Mouse (Mus musculus) layer of hippocampus, adult 18-20 months (tissue): ENCODE data around the gene Tmem263. TPM values are rescaled to one million over a fixed set of nuclear protein-coding genes. Genes with fewer than 3 reads are reported as not detected.

Experiments
- DNase-seq, 2 experiments: peaks; one replicate each; pipeline ENCODE4 v3.0.0; 2022; ENCODE audit warnings: low spot score in 2 of 2
- long read RNA-seq: library from polyadenylated mRNA; stranded (forward); transcript quantifications from one replicate; pipeline ENCODE4 v2.0.0, GENCODE M21; 2021
- total RNA-seq, 2 experiments: library from RNA; stranded (reverse); gene quantifications; 2 replicates each; pipeline ENCODE4 v1.2.3; 2021

The Tmem263 gene
- 10 to 100 TPM; 31.0 to 32.8 TPM for total RNA-seq
- long read RNA-seq, transcript Tmem263-201 (3 exons, 3,616 nt) = major isoform, 50 of 54 reads
- long read RNA-seq, partial matches to known transcripts = 3 of 54 reads
- long read RNA-seq, other reads (novel, unspliced or antisense) = 1 of 54 reads

- peak; percentile 50 to 78 for DNase-seq
Measured at GRCm38 (mm10) chr10:85102247-85103084, at the start of gene Tmem263, which contains the start of gene Fhl4. Gene Tmem263, plus strand, starts transcription at chr10:85102627. Gene Fhl4, minus strand, starts transcription at chr10:85102495.

GRCm38 (mm10) chr10:85054876-85055275 is 47.6 kb upstream of the Tmem263 start:
- DNase-seq = no peak

GRCm38 (mm10) chr10:85071605-85072152 is 30.7 kb upstream of the Tmem263 start:
- no peak for DNase-seq

- no peak for DNase-seq
Measured at GRCm38 (mm10) chr10:85101841-85102240, 586 bp upstream of the Tmem263 start.

- no peak for DNase-seq
Measured at GRCm38 (mm10) chr10:85103085-85103885, 858 bp downstream of the Tmem263 start.

GRCm38 (mm10) chr10:85114409-85114808 is 12.0 kb downstream of the Tmem263 start:
- DNase-seq = no peak

- DNase-seq = no peak
Measured at GRCm38 (mm10) chr10:85125184-85125583, 22.8 kb downstream of the Tmem263 start.

GRCm38 (mm10) chr10:85127395-85128287 is 25.2 kb downstream of the Tmem263 start, which contains the start of gene Mterf2:
Gene Mterf2, minus strand, starts transcription at chr10:85128027.
- peak; percentile 94 to 99 for DNase-seq

GRCm38 (mm10) chr10:85128453-85128852 is 26.0 kb downstream of the Tmem263 start:
- no peak for DNase-seq

- no peak for DNase-seq
Measured at GRCm38 (mm10) chr10:85136573-85136972, 34.1 kb downstream of the Tmem263 start.

- DNase-seq = no peak
Measured at GRCm38 (mm10) chr10:85141465-85141864, 39.0 kb downstream of the Tmem263 start.

- no peak for DNase-seq
Measured at GRCm38 (mm10) chr10:85146282-85146681, 43.9 kb downstream of the Tmem263 start.

GRCm38 (mm10) chr10:85149226-85149625 is 46.8 kb downstream of the Tmem263 start:
- DNase-seq = no peak

GRCm38 (mm10) chr10:85154195-85154594 is 51.8 kb downstream of the Tmem263 start:
- DNase-seq = peak; percentile 27 to 76

- DNase-seq = no peak
Measured at GRCm38 (mm10) chr10:85157451-85157850, 55.0 kb downstream of the Tmem263 start.

- no peak for DNase-seq
Measured at GRCm38 (mm10) chr10:85159989-85160619, 57.7 kb downstream of the Tmem263 start.

GRCm38 (mm10) chr10:85161745-85162351 is 59.4 kb downstream of the Tmem263 start:
- peak in 1 of 2 experiments; percentile 67 for DNase-seq

GRCm38 (mm10) chr10:85164791-85165190 is 62.4 kb downstream of the Tmem263 start:
- no peak for DNase-seq

- no peak for DNase-seq
Measured at GRCm38 (mm10) chr10:85165306-85165705, 62.9 kb downstream of the Tmem263 start.
